Mouse (Mus musculus) naive thymus-derived CD4-positive, alpha-beta T cell, adult 2 months (primary cell): ENCODE results near the gene Cacna1b.

Experiments
- DNase-seq: peaks from one replicate; pipeline ENCODE4 v3.0.0-alpha.2; 2011; ENCODE audit warnings: low read depth

The Cacna1b gene

DNA sequence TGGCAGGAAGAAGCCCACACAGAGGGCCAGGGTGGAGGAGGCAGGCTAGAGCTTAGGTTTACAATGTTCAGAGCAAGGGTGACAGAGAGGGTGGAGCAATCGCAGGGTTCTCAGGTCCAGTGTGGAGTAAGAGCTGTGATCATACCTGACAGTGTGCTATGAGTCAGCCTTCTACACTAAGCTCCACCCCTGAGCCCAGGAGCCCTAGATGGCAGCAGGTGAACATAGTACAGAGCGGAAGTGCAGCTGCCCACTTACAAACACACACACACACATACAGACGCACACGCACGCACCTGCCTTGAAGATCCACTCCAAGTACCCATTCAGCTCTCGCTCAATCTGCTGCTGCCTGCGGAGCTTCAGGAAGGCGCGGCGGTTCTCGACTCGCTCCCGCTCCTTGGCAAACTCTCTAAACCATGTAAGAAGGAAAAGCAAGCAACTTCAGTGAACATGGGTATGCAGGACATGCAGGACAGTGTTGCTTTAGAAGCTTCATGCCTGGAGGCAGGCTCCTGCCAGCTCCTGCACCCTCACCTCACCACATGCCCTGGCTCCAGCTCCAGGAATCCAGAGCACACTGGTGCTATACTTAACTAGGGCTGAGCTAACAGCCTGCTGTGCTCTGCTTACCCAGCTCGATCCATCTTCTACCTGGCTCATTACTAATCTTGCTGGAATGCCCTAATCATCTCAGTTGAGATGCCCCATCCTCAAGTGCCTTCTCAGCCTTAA lies 43.1 kb downstream of the Cacna1b start:
- no peak for DNase-seq

DNA sequence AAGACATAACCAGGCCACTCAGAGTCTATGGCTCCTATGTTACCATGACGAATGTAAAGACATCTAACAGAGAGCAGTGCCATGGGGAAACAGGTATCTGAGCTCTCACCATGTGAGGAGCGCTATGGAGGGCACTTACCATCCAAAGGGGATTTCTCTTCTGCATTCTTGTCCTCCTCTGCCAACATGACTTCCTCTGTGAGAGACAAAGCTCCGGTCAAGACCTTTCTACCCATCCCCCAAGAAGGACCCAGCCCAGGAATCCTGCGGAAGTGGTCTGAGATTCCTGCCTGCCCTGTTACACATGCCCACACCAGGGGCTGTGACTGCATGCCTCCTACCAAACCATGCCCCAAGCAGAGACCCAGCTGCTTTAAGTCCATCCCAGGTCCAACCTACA lies 44.0 kb downstream of the Cacna1b start:
- no peak for DNase-seq

DNA sequence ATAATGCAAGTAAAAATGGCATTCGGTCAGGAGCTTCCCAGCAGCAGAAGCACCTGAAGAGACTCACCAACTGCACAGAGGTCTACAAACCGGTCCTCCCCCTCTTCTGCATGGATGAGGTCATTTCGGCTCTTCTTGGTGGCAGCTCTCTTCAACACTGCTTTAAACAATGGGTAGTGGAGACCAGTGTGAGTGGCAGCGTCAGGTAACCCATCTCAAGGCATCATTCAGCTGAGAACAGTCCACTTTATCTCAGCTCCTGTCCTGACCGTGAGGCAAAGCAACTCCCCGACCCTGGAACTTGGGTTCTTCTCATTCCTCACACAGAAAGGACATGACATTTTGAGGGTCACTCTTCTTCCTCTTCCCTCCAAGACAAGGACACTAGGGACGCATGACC lies 45.0 kb downstream of the Cacna1b start:
- no peak for DNase-seq

DNA sequence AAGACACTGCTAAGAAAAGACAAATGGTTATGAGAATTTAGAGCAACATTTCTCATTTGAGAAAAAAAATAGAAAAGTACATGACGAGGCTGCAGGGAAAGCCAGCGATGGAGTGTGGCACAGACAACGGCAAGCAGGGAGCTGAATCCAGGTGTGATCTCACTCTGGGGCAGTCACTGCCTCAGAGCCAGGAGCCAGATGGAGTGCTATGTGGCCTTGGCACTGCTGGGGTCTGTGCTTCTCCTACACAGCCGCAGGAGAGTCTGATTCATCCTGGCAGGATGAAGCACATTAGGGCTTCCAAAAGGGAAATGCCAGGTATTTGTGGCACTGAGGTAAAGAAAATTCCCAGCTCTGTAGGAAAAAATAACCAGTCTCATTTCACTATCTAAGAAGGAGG lies 45.5 kb downstream of the Cacna1b start:
- no peak for DNase-seq

DNA sequence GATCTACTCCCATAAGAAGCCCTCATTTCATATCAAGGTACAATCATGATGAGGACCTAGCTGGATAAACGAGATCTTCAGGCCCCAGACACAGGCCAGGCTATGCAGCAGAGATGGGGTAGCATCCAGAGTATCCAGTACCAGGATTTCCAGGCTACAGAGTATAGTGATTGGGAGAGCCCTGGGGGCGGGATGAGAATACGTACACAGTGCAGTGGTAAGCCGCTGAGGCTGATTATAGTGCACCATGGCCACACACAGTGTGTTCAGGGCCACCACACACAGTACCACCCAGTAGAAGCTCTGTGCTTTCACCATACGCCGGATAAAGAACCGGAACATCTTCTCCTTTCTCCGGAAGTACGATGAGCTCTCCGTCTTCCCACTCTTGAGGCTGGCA lies 57.0 kb downstream of the Cacna1b start:
- no peak for DNase-seq

DNA sequence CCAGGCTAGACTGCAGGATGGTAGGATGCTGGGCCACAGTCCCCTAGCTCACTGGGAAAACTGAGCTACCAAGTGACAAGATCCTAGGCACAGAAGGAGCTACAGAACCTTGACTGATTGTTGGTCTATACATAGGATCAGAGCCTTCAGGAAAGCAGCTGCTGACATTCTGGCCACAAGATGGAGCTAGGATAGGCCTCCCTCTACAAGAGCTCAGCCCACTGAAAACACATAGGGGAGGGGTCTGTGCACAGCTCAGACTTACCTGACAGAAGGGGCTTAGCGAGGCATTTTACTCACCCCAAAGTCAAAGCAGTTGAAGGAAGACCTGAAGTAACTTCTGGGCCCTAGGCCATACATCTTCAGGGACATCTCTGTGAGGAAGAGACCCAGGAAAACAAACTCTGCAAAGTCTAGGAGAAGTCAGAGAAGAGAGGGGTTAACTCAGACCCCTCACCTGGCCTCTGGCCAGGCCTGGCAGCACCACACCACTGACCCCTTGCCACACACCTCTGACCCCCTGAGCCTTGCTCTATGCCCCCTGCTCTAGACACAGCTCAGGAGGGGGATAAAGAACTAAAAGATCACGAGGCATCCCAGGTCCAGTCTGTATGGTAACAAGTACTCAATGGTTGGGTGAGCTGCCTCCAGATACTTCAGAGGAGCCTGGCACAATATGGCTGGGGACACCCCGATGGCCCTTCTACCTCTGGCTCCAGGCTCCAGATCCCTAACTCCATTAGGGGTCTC lies 60.6 kb downstream of the Cacna1b start:
- peak; percentile 55 for DNase-seq

DNA sequence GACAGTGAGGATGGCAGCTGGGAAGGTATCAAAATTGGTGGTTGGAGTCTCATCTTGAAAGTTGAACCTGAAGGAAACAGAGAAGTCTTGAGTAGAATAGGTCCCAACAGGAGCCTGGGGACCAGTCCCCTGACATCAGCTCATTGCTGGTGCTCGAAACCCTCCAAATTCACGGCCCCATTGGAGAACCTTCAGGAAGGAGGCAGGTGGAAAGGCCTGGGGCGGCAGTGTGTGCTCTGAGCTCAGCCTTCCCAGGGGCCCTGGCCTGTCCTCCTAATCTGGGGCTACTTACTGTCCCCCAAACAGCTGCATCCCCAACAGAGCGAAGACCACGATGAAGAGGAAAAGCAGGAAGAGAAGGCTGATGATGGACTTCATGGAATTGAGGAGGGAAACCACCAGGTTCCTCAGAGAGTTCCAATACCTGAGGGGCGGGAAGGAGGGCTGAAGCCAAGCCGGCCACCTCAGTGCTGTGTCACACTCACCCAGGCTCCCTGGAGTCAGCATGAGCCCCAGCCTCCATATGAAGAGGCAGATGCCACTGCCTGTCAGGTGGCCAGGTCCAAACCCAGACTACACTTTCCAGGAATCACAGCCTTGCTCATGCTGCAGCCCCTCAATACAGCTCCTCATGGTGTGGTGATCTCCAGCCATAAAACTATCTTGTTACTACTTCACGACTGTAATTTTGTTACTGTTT lies 65.5 kb downstream of the Cacna1b start:
- DNase-seq, result no peak

DNA sequence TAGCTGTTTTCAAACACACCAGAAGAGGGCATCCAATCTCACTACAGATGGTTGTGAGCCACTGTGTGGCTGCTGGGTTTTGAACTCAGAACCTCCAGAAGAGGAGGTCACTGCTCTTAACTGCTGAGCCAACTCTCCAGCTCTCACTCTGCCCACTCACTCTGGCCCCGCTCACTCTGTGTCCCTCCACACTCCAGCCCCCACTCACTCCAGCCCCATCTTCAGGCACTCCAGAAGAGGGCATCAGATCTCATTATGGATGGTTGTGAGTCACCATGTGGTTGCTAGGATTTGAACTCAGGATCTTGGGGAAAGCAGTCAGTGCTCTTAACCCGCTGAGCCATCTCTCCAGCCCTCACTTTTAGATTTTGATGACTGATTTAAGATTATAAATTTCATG lies 70.6 kb downstream of the Cacna1b start:
- DNase-seq, result no peak

DNA sequence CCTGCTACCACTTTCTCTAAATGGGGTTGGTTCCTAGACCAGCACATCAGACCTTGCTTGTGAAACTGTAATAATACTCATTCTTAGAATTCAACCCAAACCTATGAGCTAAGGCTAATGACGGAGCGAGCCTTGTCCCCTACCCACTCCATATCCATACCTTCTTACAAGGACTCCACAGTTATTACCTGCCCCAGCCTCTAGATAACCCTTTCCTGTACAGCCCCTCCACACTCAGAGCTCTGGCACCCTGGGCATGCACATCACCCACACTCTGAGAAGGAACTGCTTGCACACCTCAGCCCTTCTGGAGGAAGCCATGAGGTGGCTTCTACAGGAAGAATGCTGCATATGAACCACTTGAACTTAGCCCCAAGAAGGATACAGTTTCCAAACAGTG lies 72.6 kb downstream of the Cacna1b start:
- no peak for DNase-seq

DNA sequence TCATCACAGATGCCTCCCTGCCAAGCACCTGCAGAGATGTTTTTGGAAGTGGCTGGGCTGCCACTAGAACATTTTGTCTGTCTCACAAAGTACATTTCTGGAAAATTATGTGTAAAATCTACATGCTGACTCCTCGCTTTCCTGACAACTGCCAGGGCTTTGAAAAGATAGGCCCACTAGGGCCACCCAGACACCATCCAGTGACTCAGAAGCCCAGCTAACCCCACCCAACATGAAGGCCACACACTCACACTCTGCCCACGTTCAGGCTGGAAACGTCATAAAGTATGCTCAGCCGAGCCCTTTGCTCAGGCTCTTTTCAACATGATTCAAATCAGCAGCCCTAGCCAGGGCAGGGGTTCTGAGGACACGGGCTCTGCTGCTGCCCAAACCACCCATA lies 77.6 kb downstream of the Cacna1b start:
- no peak for DNase-seq

DNA sequence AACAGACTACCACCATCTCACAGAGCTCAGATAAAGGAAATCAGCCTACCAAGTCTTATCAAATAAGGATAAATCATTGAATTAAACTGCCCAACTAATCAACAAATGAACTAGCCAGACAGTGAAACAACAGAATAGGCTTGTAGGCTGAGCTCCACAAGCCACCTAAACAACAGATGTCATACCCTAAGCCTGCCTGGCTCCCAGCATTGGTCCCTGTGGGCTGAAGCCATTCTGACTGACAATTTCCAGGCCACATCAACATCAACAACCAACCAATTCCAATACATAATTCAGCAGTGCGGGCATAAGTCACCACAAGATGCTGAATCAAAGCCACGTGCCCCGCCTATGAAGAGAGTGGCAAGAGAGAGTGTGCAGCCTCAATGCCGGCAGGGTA lies 78.2 kb downstream of the Cacna1b start:
- no peak for DNase-seq

DNA sequence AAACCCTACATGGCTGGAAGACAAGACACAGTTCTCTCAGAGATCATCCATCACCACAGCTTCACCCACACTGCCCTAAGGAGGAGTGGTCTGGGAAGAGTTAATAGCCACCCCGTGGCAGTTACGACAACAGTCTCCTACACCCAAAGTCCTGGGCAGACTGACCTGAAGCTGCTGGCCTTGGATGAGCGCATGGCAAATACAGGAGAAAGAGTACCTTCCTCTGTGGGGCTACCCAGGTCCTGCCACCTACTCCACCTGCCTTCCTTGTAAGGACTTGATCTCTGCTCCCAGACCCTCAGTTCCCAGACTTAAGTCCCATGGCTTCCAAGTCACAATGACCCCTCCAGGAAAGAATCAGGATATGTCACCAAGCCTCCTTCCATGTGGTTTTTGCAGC lies 79.7 kb downstream of the Cacna1b start:
- no peak for DNase-seq

DNA sequence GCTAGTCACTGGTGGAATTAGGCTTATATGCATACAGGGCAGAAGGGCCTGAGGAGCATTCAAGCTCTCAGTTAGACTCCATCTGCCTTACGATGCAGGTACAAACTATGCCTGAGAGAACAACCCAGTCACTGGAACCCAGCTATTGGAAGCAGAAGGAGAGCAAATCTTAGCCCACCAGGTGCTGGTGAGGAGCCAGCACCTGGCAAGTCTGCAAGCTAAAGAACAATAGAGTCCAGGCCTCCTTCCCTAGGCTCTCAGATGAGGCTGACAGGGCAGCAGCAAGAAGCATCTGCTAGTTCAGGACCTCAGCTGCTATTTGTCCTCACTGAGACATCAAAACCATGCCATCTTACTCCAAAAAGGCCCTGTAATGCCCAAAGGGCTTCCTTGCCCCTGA lies 82.2 kb downstream of the Cacna1b start:
- no peak for DNase-seq

DNA sequence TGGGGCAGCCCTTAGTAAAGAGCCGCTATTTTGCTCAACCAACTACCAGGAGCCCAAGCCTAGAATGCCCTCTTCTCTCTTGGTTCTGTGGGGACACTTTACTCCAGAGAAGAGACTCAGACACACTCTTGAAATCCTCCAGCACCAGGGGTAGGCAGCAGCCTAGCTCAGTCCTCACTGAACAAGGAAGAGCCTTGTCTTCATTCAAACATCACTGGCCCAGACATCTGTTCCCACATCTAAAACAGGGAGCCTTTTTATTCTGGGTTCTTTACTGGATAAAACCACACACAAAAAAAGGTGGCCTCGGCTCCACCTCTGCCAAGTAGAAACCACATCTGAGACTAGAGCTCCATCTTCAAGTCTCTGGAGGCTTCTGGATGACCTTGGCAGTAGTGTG lies 82.8 kb downstream of the Cacna1b start:
- DNase-seq, result no peak

DNA sequence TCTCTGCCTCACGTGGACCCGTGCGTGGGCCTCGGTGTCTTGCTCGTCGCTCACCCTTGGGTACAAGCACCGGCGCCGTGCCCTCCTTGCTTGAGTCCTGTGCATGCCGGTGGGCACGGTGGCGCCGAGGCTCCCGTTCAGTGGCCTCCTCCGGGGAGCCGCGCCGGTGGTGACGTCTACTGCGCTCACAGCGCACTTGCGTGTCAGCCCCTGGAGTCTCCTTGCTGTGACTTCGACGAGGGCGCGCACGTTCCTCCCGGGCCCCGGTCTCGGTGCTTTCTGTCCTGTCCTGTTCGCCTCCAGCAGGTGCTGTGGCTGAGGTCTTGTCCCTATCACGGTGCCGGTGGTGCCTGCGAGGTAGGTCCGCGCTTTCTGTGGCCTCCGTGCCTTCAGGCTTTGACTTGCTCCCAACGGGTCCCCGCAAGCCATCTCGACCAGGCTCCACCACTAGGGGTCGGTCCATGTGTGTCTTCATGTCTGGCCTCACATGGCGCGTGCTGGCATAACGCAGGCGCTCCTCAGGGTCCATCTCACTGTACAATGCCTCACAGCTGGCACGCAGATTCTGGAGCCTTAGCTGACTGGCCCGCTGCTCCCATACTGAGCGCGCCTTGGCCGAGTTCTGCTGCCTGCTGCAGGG lies 83.8 kb downstream of the Cacna1b start:
- peak; percentile 71 for DNase-seq

DNA sequence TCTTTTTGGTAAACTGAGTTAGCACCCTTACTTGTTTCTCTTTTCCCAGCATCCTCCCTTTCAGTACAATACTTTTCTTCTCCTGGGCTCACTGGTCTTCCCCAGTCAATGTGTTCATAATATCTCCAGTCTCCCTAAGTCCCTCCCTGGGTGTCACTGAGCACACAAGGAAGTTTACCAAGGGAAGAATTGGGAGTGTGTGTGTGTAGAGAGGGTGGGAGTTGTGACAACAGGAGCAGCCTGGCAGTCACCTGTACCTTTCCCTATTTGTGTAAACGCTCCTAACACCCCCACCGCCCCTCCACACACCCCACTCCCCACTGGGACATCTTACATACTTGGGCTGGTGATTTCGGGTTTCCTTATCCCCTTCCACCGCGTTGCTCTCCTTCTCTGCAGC lies 84.4 kb downstream of the Cacna1b start:
- DNase-seq, result no peak

DNA sequence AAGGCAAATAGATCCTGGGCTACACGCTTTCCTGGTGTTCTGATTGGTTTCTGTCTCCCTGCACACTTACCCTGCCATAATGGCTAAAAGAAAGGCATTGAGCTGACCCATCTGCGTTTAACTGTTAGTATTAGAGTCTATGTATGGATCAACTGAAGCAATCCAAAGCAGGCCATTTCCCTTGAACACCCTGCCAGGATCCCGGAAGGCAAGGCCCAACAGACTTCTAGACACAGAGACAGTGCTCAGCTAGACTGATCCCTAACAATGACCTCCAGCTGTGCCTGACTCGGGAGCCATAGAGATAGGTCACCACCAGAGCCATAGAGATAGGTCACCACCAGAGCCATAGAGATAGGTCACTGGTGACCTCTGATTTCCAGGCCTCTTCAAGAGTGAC lies 84.8 kb downstream of the Cacna1b start:
- no peak for DNase-seq

DNA sequence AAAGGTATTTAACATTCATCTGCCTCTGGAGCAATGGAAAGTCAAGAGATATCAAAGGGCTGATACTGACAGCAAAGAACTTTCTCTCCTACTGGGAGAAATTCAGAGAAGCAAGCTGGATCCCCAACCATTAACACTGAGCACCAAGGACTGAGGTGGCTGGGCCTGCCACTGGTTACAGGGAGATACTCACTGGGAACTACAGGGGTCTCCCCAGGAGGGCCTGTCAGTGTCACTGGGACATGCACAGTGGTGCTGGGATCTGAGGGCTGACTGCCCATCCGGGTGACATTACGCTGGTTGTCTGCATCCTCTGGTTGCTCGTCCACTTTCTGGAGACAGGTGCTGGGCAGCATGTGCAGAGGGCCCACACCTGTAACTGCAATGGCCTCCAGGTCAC lies 85.3 kb downstream of the Cacna1b start:
- no peak for DNase-seq

DNA sequence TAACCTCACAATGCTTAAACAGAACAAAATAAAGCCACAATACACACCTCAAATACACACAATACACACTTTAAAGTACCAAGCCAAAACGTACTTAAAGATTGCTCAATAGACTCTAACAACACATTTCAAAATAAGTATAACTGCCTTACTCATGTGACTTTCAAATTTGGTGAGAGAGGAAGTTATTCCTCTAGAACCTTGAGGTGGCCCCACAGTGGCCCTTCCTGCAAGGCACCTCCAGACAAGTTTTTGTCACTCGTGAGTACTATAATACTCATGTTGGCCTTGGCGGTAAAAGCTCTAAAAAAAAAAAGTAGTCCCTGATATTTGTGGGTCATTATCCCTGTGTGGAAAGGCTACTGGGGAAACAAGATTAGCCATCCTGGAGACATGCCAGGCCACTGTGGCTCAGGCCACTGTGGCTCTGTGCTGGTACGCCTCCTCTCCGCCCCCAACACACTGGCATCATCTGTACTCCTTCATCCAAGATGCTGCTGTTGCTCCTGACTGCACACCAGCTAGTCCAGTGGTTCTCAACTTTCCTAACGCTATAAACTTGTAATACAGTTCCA lies 88.4 kb downstream of the Cacna1b start:
- DNase-seq, result no peak

DNA sequence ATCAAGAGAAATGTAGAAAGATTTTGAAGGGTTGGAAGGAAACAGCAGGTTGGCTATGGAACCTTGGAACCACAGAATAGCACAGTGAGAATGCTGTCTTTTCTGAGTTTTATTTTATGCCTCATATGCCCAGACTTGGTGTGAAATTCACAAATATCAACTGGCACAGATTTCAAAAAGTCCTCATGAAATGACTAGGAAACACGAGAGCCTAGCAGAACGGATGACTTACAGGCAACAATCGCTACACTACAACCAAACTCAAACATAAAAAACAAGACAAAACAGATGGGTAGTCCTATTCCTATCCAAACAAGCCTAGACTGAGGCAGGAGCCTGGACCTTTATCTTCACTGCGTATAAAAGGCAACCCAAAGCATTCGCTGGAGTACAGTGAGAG lies 94.4 kb downstream of the Cacna1b start:
- DNase-seq, result no peak

DNA sequence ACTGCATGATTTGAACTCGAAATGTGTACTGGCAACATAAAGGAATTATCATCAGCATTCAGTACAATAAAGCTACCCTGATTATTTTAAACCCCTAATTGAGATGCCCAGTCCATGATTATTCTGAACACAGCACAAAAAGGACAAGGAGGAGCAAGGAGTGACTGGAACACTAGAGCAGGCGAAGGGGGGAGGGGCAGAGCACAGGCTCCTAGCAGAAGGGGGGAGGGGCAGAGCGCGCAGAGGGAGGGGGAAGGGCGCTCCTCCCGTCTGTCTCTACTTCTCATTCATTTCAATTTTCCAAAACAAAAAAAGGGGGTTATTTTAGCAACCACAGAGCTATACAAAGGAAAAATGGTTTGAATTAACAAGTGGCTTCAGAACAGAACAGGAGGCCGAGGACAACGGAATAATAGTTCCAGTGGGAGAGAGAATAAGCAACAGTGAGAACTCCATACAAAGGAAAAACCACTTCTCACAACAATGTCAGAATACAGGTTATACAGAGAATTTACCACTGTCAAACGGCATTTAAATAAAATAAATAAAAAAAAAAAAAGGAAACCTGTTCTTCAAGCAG lies 98.2 kb downstream of the Cacna1b start:
- no peak for DNase-seq

DNA sequence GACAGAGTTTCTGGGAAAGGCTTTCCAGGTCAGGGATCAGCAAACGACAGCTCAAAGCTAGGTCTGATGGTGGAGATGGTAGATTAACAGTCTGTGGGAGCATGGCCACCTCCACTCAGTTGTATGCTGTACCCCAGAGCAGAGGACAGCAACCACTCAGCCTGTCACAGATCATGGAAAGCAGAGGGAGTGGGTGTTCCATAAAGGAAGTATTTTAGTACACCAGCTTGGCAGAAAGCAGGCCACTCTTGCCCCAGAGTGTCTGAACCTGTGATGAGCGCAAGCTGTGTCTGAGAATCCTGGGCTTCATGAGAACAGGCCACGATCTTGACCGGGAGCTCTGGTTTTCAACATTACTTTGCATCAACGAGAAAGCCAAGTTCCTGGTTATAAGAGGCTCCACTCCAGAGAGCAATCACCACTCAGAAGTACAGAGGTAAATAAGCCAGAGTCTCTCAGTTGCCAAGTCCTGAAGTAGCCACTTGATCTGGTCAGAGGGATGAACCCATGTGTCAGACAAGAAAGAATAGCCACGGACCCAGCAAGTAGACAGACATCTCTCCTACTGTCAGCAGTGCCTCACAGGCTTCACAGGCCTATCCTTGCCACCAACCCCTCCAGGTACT lies 103.7 kb downstream of the Cacna1b start:
- DNase-seq, result no peak
